ENCODE assay signal across 9 mouse cellular contexts in genomic region chr11:109722711-109723110, GRCm38 (mm10). TPM values are rescaled to one million over a fixed set of nuclear protein-coding genes. Genes with fewer than 3 reads are reported as not detected.
DNase-seq lines count a peak whose midpoint lies in the region; ATAC-seq lines count a peak whose summit lies in the region.
"Had no signal": no experiment of that assay in that cellular context is flagged by ENCODE, and none has a peak within 500 bp of the region (broad histone marks: within the 10 kb centered on the region; RNA-seq: fewer than 3 reads in every experiment).

No protein-coding gene starts in this region.

- ATAC-seq in forebrain, embryonic 12.5 days (ENCODE audit: low FRiP score): no peak

- H3K4me3 ChIP-seq in heart, embryonic 10.5 days: no peak overlapping the region; the same call in 1 of the 2 replicates
- no peak overlapping the region for H3K4me3 ChIP-seq in forebrain, embryonic 12.5 days (replicated peaks)

- H3K36me3 ChIP-seq in heart, embryonic 10.5 days: no peaks in the 10 kb centered on the region
- no peaks in the 10 kb centered on the region for H3K36me3 ChIP-seq in forebrain, embryonic 12.5 days (replicated peaks)
- H3K36me3 ChIP-seq: embryonic facial prominence, embryonic 15.5 days had no signal

- WGBS in heart, embryonic 10.5 days: 39% methylated on average over 4 of the region's 4 CpGs
- WGBS in forebrain, embryonic 12.5 days: 63% methylated on average over 4 of the region's 4 CpGs

- peak overlapping the region; percentile 93; the same call in 1 of the 2 replicates for H3K4me2 ChIP-seq in forebrain, embryonic 12.5 days

- H3K9ac ChIP-seq in forebrain, embryonic 12.5 days: no peak overlapping the region

- peak; percentile 98 for DNase-seq in heart, adult 11 months
- no peak for DNase-seq in heart, embryonic 10.5 days (ENCODE audit: low spot score)
- DNase-seq in kidney, adult 11 months: peak; percentile 66
- peak; percentile 50 for DNase-seq in lung, postnatal 25 days (ENCODE audit: low spot score)
- no peak for DNase-seq in cerebellum, adult 9-11 months
- DNase-seq in thymus, postnatal 36 days: no peak
- DNase-seq in left cerebral cortex, postnatal 4 days: no peak

- H3K27me3 ChIP-seq in heart, embryonic 10.5 days (ENCODE audit: insufficient read depth, poor library complexity, severe bottlenecking): peaks cover 36% of the 10 kb centered on the region
- peaks cover 37% of the 10 kb centered on the region for H3K27me3 ChIP-seq in forebrain, embryonic 12.5 days

- no peak overlapping the region for H3K27ac ChIP-seq in heart, embryonic 10.5 days
- no peak overlapping the region for H3K27ac ChIP-seq in forebrain, embryonic 12.5 days
- H3K27ac ChIP-seq: embryonic facial prominence, embryonic 15.5 days had no signal

- intact Hi-C loops in left cerebral cortex, postnatal 4 days (cut with DNase I): no loop called here

- no peaks in the 10 kb centered on the region for H3K9me3 ChIP-seq in heart, embryonic 10.5 days
- no peaks in the 10 kb centered on the region for H3K9me3 ChIP-seq in forebrain, embryonic 12.5 days
- H3K9me3 ChIP-seq: embryonic facial prominence, embryonic 15.5 days had no signal

- H3K4me1 ChIP-seq in heart, embryonic 10.5 days: peaks cover 20% of the 10 kb centered on the region
- peaks cover 13% of the 10 kb centered on the region for H3K4me1 ChIP-seq in forebrain, embryonic 12.5 days

RNA-seq across cellular contexts. Expression of gene Fam20a, which starts 0.6 kb away (rescaled TPM):
- 0.39 and 2.7 TPM in 2 replicates for polyA plus RNA-seq in heart, embryonic 10.5 days (2016; fragmentation: Nextera tagmentation; extraction: Ambion mirVana)
- polyA plus RNA-seq in forebrain, embryonic 12.5 days (2016; fragmentation: Nextera tagmentation; extraction: Ambion mirVana): 1.4 and 1.7 TPM in 2 replicates
- total RNA-seq in left cerebral cortex, postnatal 4 days (2021): 1 to 10 TPM; 6.4 to 6.7 TPM

Comparison
In these comparisons a context has a peak if more than half of its experiments do, and no peak if none do; other contexts are left out.
1. DNase-seq: peak in heart, adult 11 months (single experiment), kidney, adult 11 months (single experiment) and lung, postnatal 25 days (single experiment); none in heart, embryonic 10.5 days (single experiment), cerebellum, adult 9-11 months (single experiment), thymus, postnatal 36 days (0 of 2) and left cerebral cortex, postnatal 4 days (single experiment).